Mouse (Mus musculus) left cerebral cortex, adult 9 months (tissue): Measurements from ENCODE around the gene A930004D18Rik.

Experiments
- DNase-seq, 2 experiments: peaks; one replicate each; pipeline ENCODE4 v3.0.0; 2022; ENCODE audit warnings: low spot score in 2 of 2

A930004D18Rik gene

GRCm38 (mm10) chr2:18038141-18038752 is 710 bp upstream of the A930004D18Rik start:
- DNase-seq: no peak

- DNase-seq: no peak
Measured at GRCm38 (mm10) chr2:18034371-18035250, 2.9 kb downstream of the A930004D18Rik start.

GRCm38 (mm10) chr2:18033166-18034108 is 4.1 kb downstream of the A930004D18Rik start:
- no peak for DNase-seq

- no peak for DNase-seq
Measured at GRCm38 (mm10) chr2:18032538-18032895, 5.0 kb downstream of the A930004D18Rik start.

- DNase-seq: no peak
Measured at GRCm38 (mm10) chr2:18031831-18032537, 5.6 kb downstream of the A930004D18Rik start.

GRCm38 (mm10) chr2:18031271-18031821 is 6.2 kb downstream of the A930004D18Rik start:
- DNase-seq: no peak

- no peak for DNase-seq
Measured at GRCm38 (mm10) chr2:18030581-18030980, 7.0 kb downstream of the A930004D18Rik start.

- no peak for DNase-seq
Measured at GRCm38 (mm10) chr2:18029656-18030055, 7.9 kb downstream of the A930004D18Rik start.

- DNase-seq: peak in 1 of 2 experiments; percentile 81
Measured at GRCm38 (mm10) chr2:18028140-18029021, 9.2 kb downstream of the A930004D18Rik start.

- peak; percentile 77 to 95 for DNase-seq
Measured at GRCm38 (mm10) chr2:18027448-18028139, 9.9 kb downstream of the A930004D18Rik start.

GRCm38 (mm10) chr2:18026116-18026947 is 11.2 kb downstream of the A930004D18Rik start:
- peak in 1 of 2 experiments; percentile 40 for DNase-seq

GRCm38 (mm10) chr2:18025781-18026115 is 11.8 kb downstream of the A930004D18Rik start:
- no peak for DNase-seq

- DNase-seq: no peak
Measured at GRCm38 (mm10) chr2:18025116-18025515, 12.4 kb downstream of the A930004D18Rik start.

GRCm38 (mm10) chr2:18022886-18023285 is 14.7 kb downstream of the A930004D18Rik start:
- DNase-seq: no peak

GRCm38 (mm10) chr2:18019122-18019521 is 18.4 kb downstream of the A930004D18Rik start:
- no peak for DNase-seq

GRCm38 (mm10) chr2:18017321-18017720 is 20.2 kb downstream of the A930004D18Rik start:
- no peak for DNase-seq

GRCm38 (mm10) chr2:18016639-18017038 is 20.9 kb downstream of the A930004D18Rik start:
- DNase-seq: no peak

- DNase-seq: no peak
Measured at GRCm38 (mm10) chr2:18015581-18015980, 22.0 kb downstream of the A930004D18Rik start.

- no peak for DNase-seq
Measured at GRCm38 (mm10) chr2:18012866-18013265, 24.7 kb downstream of the A930004D18Rik start.
